Mouse (Mus musculus): ENCODE measurements at regions not wholly inside any gene's neighbourhood (a gene's known extent, or its start where the extent isn't known, plus 50 kb on each side); places are given as distances from the start of the nearest gene placed in this dataset.

DNA sequence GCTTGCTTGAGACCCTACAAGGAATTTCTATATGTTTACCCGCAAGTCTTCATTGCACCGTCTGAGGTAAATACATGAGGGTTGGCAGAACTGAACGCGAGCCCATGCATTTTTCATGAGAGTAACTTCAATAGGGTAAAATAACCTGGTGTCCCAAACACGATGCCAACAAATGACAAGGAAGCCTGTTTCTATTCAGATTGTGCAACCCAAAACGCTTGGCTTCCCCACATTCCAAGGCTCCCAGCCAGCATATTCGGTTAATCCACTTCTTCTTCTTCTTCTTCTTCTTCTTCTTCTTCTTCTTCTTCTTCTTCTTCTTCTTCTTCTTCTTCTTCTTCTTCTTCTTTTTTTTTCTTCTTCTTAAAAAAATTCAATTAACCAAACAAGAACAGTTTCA is 616.4 kb downstream of the Kcnj2 start:
- Histone ChIP-seq H3K4me3 (ENCODE audit: extremely low read depth, insufficient read depth, insufficient read length) (no peak overlapping the region), H3K27ac (ENCODE audit: insufficient read depth, low read length) (no peak overlapping the region), H3K36me3 (ENCODE audit: control insufficient read depth, insufficient read depth, low read length) (no peaks in the 10 kb centered on the region), H3K4me1 (ENCODE audit: control insufficient read depth, insufficient read depth, insufficient read length) (no peaks in the 10 kb centered on the region), H3K27me3 (ENCODE audit: control insufficient read depth, insufficient read depth, low read length) (no peaks in the 10 kb centered on the region)
- 88% methylated on average over 7 of the region's 7 CpGs for WGBS
- no peak for DNase-seq (ENCODE audit: low read depth in 1 of 2, low spot score in 2 of 2)
- TF ChIP-seq POLR2A (IDR thresholded peaks at IDR 0.05; ENCODE audit: low read depth, low read length) (no peak), CTCF (IDR thresholded peaks at IDR 0.05; ENCODE audit: extremely low read depth, insufficient read depth, insufficient read length, insufficient replicate concordance) (no peak)

DNA sequence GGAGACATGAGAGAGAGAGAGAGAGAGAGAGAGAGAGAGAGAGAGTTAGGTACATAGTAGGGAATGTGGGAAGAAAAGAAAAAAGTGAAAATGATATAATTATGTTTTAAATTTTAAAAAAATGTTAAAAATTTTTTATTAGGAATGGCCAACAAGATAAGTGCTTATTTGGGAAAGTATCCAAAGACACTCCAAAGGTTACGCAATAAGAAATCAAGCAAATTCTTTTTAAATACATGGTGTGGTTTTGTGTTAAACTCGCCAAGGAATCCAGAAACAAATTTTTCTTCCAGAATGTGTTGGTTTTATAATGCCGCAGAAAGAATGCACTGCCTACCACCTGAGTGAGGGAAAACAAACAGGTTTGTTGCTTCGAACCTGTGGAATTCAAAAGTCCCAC is 617.9 kb downstream of the Kcnj2 start:
- TF ChIP-seq CTCF (IDR thresholded peaks at IDR 0.05; ENCODE audit: extremely low read depth, insufficient read depth, insufficient read length, insufficient replicate concordance) (no peak), POLR2A (IDR thresholded peaks at IDR 0.05; ENCODE audit: low read depth, low read length) (no peak)
- DNase-seq (ENCODE audit: low read depth in 1 of 2, low spot score in 2 of 2) = no peak
- no peak overlapping the region for H3K4me3 ChIP-seq (ENCODE audit: extremely low read depth, insufficient read depth, insufficient read length)
- no peaks in the 10 kb centered on the region for H3K27me3 ChIP-seq (ENCODE audit: control insufficient read depth, insufficient read depth, low read length)
- no peaks in the 10 kb centered on the region for H3K36me3 ChIP-seq (ENCODE audit: control insufficient read depth, insufficient read depth, low read length)
- WGBS = 90% methylated on average over 4 of the region's 4 CpGs
- H3K27ac ChIP-seq (ENCODE audit: insufficient read depth, low read length) = no peak overlapping the region
- no peaks in the 10 kb centered on the region for H3K4me1 ChIP-seq (ENCODE audit: control insufficient read depth, insufficient read depth, insufficient read length)

GRCm38 (mm10) chr11:111687769-111688168 is 621.8 kb downstream of the Kcnj2 start:
- Histone ChIP-seq H3K4me3 (ENCODE audit: extremely low read depth, insufficient read depth, insufficient read length) (no peak overlapping the region), H3K27me3 (ENCODE audit: control insufficient read depth, insufficient read depth, low read length) (no peaks in the 10 kb centered on the region), H3K36me3 (ENCODE audit: control insufficient read depth, insufficient read depth, low read length) (no peaks in the 10 kb centered on the region), H3K27ac (ENCODE audit: insufficient read depth, low read length) (no peak overlapping the region), H3K4me1 (ENCODE audit: control insufficient read depth, insufficient read depth, insufficient read length) (no peaks in the 10 kb centered on the region)
- 12% methylated on average over 3 of the region's 3 CpGs for WGBS
- no peak for DNase-seq (ENCODE audit: low read depth in 1 of 2, low spot score in 2 of 2)
- no peak for TF ChIP-seq CTCF (IDR thresholded peaks at IDR 0.05; ENCODE audit: extremely low read depth, insufficient read depth, insufficient read length, insufficient replicate concordance)
- no peak for TF ChIP-seq POLR2A (IDR thresholded peaks at IDR 0.05; ENCODE audit: low read depth, low read length)

GRCm38 (mm10) chr11:111688186-111688860 is 622.4 kb downstream of the Kcnj2 start:
- no peak overlapping the region for H3K27ac ChIP-seq (ENCODE audit: insufficient read depth, low read length)
- WGBS = 75% methylated on average over 6 of the region's 6 CpGs
- DNase-seq (ENCODE audit: low read depth in 1 of 2, low spot score in 2 of 2) = no peak
- H3K27me3 ChIP-seq (ENCODE audit: control insufficient read depth, insufficient read depth, low read length) = no peaks in the 10 kb centered on the region
- TF ChIP-seq CTCF (IDR thresholded peaks at IDR 0.05; ENCODE audit: extremely low read depth, insufficient read depth, insufficient read length, insufficient replicate concordance) = no peak
- TF ChIP-seq POLR2A (IDR thresholded peaks at IDR 0.05; ENCODE audit: low read depth, low read length) = no peak
- no peaks in the 10 kb centered on the region for H3K36me3 ChIP-seq (ENCODE audit: control insufficient read depth, insufficient read depth, low read length)
- H3K4me3 ChIP-seq (ENCODE audit: extremely low read depth, insufficient read depth, insufficient read length) = no peak overlapping the region
- no peaks in the 10 kb centered on the region for H3K4me1 ChIP-seq (ENCODE audit: control insufficient read depth, insufficient read depth, insufficient read length)

GRCm38 (mm10) chr11:111689899-111690298 is 623.9 kb downstream of the Kcnj2 start:
- Histone ChIP-seq H3K4me3 (ENCODE audit: extremely low read depth, insufficient read depth, insufficient read length) (no peak overlapping the region), H3K4me1 (ENCODE audit: control insufficient read depth, insufficient read depth, insufficient read length) (no peaks in the 10 kb centered on the region), H3K27ac (ENCODE audit: insufficient read depth, low read length) (no peak overlapping the region), H3K36me3 (ENCODE audit: control insufficient read depth, insufficient read depth, low read length) (no peaks in the 10 kb centered on the region), H3K27me3 (ENCODE audit: control insufficient read depth, insufficient read depth, low read length) (no peaks in the 10 kb centered on the region)
- no peak for DNase-seq (ENCODE audit: low read depth in 1 of 2, low spot score in 2 of 2)
- 47% methylated on average over 2 of the region's 2 CpGs for WGBS
- TF ChIP-seq POLR2A (IDR thresholded peaks at IDR 0.05; ENCODE audit: low read depth, low read length) (no peak), CTCF (IDR thresholded peaks at IDR 0.05; ENCODE audit: extremely low read depth, insufficient read depth, insufficient read length, insufficient replicate concordance) (no peak)

DNA sequence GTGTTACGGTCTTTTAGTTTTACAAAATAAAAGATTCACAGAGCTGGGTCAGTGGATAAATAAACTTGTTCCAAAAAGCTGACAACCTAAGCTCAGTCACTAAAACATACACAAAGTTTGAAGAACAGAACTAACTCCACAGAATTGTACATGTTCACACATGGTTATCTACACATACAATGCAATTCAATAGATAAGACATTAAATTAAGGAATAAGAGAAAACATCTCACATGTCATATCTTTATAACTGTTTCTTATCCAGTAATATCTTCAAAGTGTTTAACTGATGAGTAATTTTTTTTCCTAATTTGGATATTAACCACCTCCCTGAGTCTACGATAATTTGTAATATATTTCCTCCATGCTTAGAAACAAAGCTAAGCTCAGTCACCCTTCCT is 625.5 kb downstream of the Kcnj2 start:
- 90% methylated on average over 2 of the region's 2 CpGs for WGBS
- no peaks in the 10 kb centered on the region for H3K27me3 ChIP-seq (ENCODE audit: control insufficient read depth, insufficient read depth, low read length)
- no peaks in the 10 kb centered on the region for H3K4me1 ChIP-seq (ENCODE audit: control insufficient read depth, insufficient read depth, insufficient read length)
- H3K36me3 ChIP-seq (ENCODE audit: control insufficient read depth, insufficient read depth, low read length) = no peaks in the 10 kb centered on the region
- TF ChIP-seq CTCF (IDR thresholded peaks at IDR 0.05; ENCODE audit: extremely low read depth, insufficient read depth, insufficient read length, insufficient replicate concordance) = no peak
- no peak for TF ChIP-seq POLR2A (IDR thresholded peaks at IDR 0.05; ENCODE audit: low read depth, low read length)
- no peak overlapping the region for H3K4me3 ChIP-seq (ENCODE audit: extremely low read depth, insufficient read depth, insufficient read length)
- H3K27ac ChIP-seq (ENCODE audit: insufficient read depth, low read length) = no peak overlapping the region
- no peak for DNase-seq (ENCODE audit: low read depth in 1 of 2, low spot score in 2 of 2)

GRCm38 (mm10) chr11:111696668-111697067 is 630.7 kb downstream of the Kcnj2 start:
- DNase-seq (ENCODE audit: low read depth in 1 of 2, low spot score in 2 of 2) = no peak

More at GRCm38 (mm10) chr11:111696668-111697067, 630.7 kb downstream of the Kcnj2 start:
- Histone ChIP-seq H3K4me1 (ENCODE audit: control insufficient read depth, insufficient read depth, insufficient read length) (no peaks in the 10 kb centered on the region), H3K4me3 (ENCODE audit: extremely low read depth, insufficient read depth, insufficient read length) (no peak overlapping the region), H3K27me3 (ENCODE audit: control insufficient read depth, insufficient read depth, low read length) (no peaks in the 10 kb centered on the region), H3K36me3 (ENCODE audit: control insufficient read depth, insufficient read depth, low read length) (no peaks in the 10 kb centered on the region), H3K27ac (ENCODE audit: insufficient read depth, low read length) (no peak overlapping the region)
- TF ChIP-seq POLR2A (IDR thresholded peaks at IDR 0.05; ENCODE audit: low read depth, low read length) = no peak
- TF ChIP-seq CTCF (IDR thresholded peaks at IDR 0.05; ENCODE audit: extremely low read depth, insufficient read depth, insufficient read length, insufficient replicate concordance) = no peak
- WGBS = 79% methylated on average over 2 of the region's 2 CpGs

All from spleen, adult 2 months (tissue).